Mouse (Mus musculus): Measurements from ENCODE around the gene Zfp37.
"Not testable (repeated sequence)": the region's sequence is repeated elsewhere in the genome, so short reads cannot be mapped to it uniquely, and the experiment has no call there.

Gene Zfp37

GRCm38 (mm10) chr4:62230769-62231168 lies at the start of gene Zfp37:
Zfp37 (minus strand) TSS chr4:62231047.
- peak; percentile 46 for DNase-seq (ENCODE audit: low spot score)

- DNase-seq (ENCODE audit: low spot score): no peak
Observed at GRCm38 (mm10) chr4:62278081-62278480, 47.2 kb upstream of the Zfp37 start.

DNA sequence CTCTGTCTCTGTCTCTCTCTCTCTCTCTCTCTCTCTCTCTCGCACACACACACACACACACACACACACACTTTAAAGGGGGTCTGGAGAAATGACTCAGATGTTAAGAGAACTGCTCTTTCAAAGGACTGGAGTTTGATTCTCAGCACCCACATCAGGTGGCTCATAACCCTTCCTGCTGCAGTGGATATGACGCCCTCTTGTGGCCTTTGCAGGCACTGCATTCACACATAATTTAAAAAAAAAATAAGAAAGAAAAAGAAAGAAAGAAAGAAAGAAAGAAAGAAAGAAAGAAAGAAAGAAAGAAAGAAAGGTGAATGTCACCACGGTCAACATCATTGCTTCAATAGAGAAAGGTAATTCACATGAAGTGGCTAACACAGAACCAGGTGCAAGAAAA lies 46.4 kb upstream of the Zfp37 start:
- no peak for DNase-seq (ENCODE audit: low spot score)

DNA sequence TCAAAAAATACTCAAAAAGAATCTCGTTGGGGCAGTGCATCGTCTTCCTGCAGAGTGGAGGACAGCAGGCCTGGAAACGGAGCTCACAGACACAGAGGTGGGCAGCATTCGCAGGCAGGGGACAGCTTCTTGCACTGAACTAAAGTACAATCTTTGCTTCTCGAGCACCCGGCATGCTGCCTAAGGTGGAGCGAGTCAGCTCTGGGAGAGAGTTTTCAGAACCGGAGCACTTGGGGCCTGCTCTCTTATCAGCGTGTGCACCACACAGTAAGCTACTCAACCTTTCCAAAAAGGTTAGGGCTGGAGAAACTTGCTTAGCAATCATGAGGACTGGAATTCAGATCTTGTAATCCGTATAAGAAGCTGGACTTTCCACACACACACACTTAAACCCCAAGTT lies 45.8 kb upstream of the Zfp37 start:
- DNase-seq (ENCODE audit: low spot score): no peak

- DNase-seq (ENCODE audit: low spot score): peak; percentile 84
Observed at GRCm38 (mm10) chr4:62274841-62275536, 44.1 kb upstream of the Zfp37 start.

DNA sequence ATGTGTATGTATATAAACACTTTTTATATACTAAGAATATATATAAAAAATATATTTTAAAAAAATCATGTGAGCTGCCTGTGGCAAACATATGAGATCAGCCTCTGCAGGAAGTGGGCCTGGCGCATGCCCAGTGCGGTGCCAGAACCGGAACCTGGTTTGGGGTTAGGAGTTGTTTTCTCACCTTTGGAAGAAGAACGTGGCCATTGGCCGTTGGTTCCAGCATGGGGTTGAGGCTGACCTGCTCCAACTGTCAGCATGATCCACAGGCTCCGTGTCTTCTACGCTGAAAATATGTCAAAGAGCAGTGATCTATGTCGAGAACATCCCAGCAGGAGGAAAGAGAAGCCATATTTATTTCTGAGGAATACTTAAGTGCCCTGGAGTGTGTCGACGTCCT lies 43.1 kb upstream of the Zfp37 start:
- no peak for DNase-seq (ENCODE audit: low spot score)

DNA sequence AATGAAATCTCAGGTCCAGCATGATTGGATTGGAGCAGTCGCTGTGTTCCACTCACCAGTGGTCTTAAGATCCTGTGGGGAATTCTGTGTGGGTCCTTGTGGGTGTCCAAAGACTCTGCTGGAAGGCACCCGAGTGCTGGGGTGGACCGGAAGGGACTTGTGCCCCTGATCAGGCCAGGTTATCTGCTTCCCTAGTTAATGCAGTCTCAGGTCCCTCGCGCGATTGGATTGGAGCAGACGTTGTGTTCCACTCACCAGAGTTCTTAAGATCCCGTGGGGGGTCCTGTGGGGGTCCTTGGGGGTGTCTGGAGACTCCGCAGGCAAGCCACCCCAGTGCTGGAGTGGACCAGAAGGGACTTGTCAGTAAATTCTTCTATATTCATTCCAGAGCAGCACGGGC lies 41.8 kb upstream of the Zfp37 start:
- DNase-seq (ENCODE audit: low spot score): no peak

- DNase-seq (ENCODE audit: low spot score): no peak
Observed at GRCm38 (mm10) chr4:62267101-62267500, 36.3 kb upstream of the Zfp37 start.

GRCm38 (mm10) chr4:62266016-62266415 lies 35.2 kb upstream of the Zfp37 start:
- DNase-seq (ENCODE audit: low spot score): not testable (repeated sequence)

- DNase-seq (ENCODE audit: low spot score): no peak
Observed at GRCm38 (mm10) chr4:62265154-62265836, 34.4 kb upstream of the Zfp37 start.

DNA sequence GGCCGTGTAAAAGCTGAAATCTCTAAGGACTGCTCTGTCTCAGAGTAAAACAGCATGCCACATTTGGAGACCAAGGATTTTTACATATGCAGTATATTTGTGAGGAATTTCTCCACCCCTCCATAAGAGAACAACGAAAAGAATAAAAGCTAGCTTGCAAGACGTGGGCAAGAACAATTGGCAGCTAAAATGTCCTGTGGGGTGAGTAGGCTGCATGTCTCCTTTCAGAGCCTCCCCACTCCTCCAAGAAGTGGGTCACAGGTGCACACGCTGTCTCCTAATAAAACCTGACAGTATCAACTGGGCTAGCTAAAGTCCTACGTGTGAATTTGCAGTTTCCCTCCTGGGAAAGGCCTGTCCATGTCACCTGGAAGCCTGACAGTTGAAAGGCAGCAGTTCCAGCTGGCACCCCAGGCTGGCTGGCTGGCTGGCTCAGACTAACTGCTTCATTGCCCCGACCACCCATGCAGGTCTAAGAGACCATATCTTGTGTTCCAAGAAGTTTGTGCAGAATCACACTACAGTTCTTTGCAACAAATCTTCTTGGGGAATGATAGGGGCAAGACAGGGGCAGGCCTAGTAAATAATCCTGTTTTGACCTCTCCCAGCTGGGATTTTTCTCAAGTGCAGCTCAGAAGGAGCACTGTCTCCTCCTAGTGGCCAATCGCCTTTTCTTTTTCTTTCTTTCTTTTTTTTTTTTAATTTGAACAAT lies 32.4 kb upstream of the Zfp37 start:
- peak; percentile 42 for DNase-seq (ENCODE audit: low spot score)

DNA sequence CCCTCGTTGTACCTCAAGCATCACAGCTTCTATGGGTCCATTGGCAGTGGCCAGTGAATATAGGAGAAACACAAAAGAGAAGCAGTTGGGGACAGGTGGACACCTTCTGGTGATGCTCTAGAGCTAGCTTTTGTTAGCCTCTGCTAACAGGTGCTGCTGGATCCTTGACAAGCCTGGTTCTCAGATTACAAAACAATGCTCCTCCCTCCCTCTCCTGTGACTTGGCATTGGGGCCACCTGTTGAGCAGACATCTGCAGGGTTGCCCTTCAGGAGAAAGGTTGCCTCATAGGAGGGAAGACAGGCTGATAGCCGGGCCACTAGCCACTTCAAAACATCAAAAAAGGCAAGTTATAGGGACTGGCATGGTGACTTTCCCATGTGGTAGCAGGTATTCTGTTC lies 31.4 kb upstream of the Zfp37 start, which contains the start of gene Slc31a2:
Gene Slc31a2, plus strand, starts transcription at position 287 of the 400 bp plus-strand sequence.
- no peak for DNase-seq (ENCODE audit: low spot score)

- peak; percentile 86 for DNase-seq (ENCODE audit: low spot score)
Observed at GRCm38 (mm10) chr4:62256931-62257330, 26.1 kb upstream of the Zfp37 start.

- no peak for DNase-seq (ENCODE audit: low spot score)
Observed at GRCm38 (mm10) chr4:62254551-62254950, 23.7 kb upstream of the Zfp37 start.

DNA sequence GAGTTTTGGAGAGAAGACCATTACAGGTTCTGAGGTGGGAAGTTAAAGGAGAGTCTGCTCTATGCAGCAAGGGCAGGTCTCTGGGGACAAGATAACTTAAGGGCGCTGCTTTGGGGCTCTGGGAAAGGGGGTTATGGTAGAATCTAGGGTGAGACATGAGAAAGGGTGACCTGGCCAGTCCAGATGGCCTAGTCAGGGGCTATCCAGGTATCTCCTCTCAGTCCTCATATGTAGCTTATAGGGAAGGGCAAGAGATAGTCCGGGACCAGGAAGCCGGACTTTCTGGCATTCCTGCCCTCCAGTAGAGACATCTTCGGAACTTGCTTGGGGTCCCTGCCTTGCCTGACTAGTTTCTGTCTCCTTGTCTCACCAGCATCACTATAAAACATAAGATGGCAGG lies 20.9 kb upstream of the Zfp37 start:
- no peak for DNase-seq (ENCODE audit: low spot score)

- DNase-seq (ENCODE audit: low spot score): peak; percentile 72
Observed at GRCm38 (mm10) chr4:62250896-62251544, 20.2 kb upstream of the Zfp37 start.

GRCm38 (mm10) chr4:62248328-62248727 lies 17.5 kb upstream of the Zfp37 start:
- DNase-seq (ENCODE audit: low spot score): no peak

GRCm38 (mm10) chr4:62240586-62240985 lies 9.7 kb upstream of the Zfp37 start:
- no peak for DNase-seq (ENCODE audit: low spot score)

DNA sequence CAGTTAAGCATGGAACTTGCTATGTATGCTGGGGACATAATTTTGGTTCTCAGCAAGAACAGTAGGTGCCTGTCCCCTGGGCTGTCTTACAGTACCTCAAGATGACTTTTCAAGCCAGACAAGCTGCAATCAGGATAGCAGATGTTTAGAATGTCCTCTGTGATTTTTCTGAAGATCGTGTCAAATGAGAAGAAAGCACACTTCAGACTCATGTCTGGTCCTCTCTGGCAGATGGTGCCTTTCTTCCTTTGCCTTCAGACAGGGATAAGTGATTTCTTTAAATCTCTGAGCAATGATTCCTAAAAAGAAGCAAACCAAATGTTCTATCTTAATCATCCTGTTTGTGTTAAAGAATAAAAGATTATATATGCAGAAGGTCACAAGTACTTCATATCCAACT lies 694 bp downstream of the Zfp37 start:
- DNase-seq (ENCODE audit: low spot score): no peak

DNA sequence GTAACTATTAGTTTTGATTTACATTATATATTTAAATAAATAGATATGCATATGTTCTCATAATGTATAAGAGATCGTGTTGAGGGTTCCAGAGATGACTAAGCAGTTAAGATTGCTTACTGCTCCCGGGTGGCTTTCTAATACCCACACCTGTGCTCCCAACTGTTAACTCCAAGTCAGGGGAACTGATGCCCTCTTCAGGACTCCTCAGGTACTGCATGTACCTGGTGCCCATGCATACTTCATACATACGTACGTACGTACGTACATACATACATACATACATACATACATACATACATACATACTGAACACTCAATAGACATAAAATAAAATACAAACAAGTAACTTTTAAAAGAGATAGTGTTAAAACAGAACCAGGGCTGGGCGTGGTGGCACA lies 1.4 kb downstream of the Zfp37 start:
- peak; percentile 13 for DNase-seq (ENCODE audit: low spot score)

GRCm38 (mm10) chr4:62228391-62228790 lies 2.5 kb downstream of the Zfp37 start:
- peak; percentile 62 for DNase-seq (ENCODE audit: low spot score)

DNA sequence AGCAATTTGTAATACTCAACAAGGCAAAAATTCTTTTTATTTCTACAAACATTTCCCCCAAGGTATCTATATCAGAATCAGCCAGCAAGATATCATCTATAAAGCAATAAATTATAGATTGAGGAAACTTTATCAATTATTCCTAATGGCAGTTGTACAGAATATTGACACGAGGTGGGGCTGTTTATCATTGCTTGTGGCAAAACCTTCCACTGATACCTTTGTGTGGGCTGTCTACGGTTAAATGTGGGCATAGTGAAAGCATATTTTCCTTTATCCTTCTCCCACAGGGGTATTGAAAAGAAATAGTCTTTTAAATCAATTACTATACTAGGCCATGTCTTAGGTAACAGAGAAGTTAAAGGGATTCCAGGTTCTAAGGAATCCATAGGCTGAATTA lies 17.4 kb downstream of the Zfp37 start:
- no peak for DNase-seq (ENCODE audit: low spot score)

DNA sequence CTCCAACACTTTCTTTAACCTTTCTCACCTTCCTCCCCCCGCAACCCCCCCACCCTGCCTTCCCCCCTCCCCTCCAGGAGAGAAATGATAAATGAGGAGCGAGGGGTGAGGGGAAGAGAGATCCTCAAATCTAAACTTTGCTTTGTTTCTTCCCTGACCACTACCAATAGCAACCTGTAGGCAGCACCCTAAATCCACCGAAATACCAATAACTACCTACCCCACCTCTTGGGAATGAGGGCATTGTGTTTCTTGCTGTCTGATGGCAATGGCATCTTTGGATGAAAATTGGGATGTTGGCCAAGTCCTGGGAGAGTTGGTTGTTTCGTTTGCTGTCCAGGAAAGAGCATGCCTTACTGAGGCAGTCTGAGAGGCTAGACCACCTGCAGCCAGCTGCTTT lies 20.8 kb downstream of the Zfp37 start:
- peak; percentile 11 for DNase-seq (ENCODE audit: low spot score)
